Mouse (Mus musculus) cerebellum, adult 2 months (tissue): ENCODE results near the gene Gm21732. TPM values are rescaled to one million over a fixed set of nuclear protein-coding genes. Genes with fewer than 3 reads are reported as not detected.
"Not testable (repeated sequence)": the region's sequence is repeated elsewhere in the genome, so short reads cannot be mapped to it uniquely, and the experiment has no call there.

Experiments
- DNase-seq, 2 experiments: peaks; one replicate each; pipeline ENCODE4 v3.0.0; 2021
- H3K27ac ChIP-seq: fragments of 200-500 bp; 2 replicates; pipeline ENCODE4 v1.5.1; 2012; ENCODE audit warnings: low read length, control low read depth, inconsistent platforms; ENCODE audit not compliant: insufficient read depth
- H3K27me3 ChIP-seq: fragments of 200-500 bp; 2 replicates; pipeline ENCODE4 v1.6.1; 2012; ENCODE audit warnings: inconsistent platforms, mild to moderate bottlenecking, low read length, moderate library complexity; ENCODE audit not compliant: control insufficient read depth, insufficient read depth
- H3K4me1 ChIP-seq: fragments of 200-500 bp; 2 replicates; pipeline ENCODE4 v1.6.1; 2011; ENCODE audit warnings: low read length; ENCODE audit not compliant: control insufficient read depth, insufficient read depth
- H3K4me3 ChIP-seq: fragments of 200-500 bp; replicated peaks from 2 replicates; pipeline ENCODE3; 2011; ENCODE audit warnings: mild to moderate bottlenecking, low read depth, low read length, control low read depth; ENCODE audit not compliant: insufficient read depth
- WGBS: fragments of 180-500 bp; shearing (Covaris S2); methylation state at CpG from one replicate; pipeline ENCODE4 v1.1.7; 2018; 5-methylcytosine and 5-hydroxymethylcytosine counted together
- polyA plus RNA-seq: library from polyadenylated mRNA; depleted of rRNA; stranded (reverse); fragments of >200 nt; gene quantifications from 2 replicates; pipeline ENCODE4 v1.2.3, GENCODE M21; 2012; rRNA removed

The Gm21732 gene
- polyA plus RNA-seq: not detected in 2 replicates

GRCm38 (mm10) chrY:38575591-38575990 lies at the start of gene Gm21732:
Gene Gm21732 (minus strand): TSS chrY:38575691.
- not testable (repeated sequence) for H3K4me1 ChIP-seq, H3K27me3 ChIP-seq, H3K27ac ChIP-seq, H3K4me3 ChIP-seq, DNase-seq
- WGBS: no CpG with 5 or more reads among the region's 2 CpGs

Other genes starting within 250 kb of the Gm21732 start
- gene Gm20897, start 73.5 kb downstream of the Gm21732 start, polyA plus RNA-seq: not detected in 2 replicates